Mouse (Mus musculus) T-helper 2 cell (primary cell): ENCODE results near the gene Tldc2.

Experiments
- in situ Hi-C: fragments of 300-600 bp; cut with MboI, MseI; formaldehyde crosslinking; loops from one replicate; pipeline ENCODE4 v1.15.1; 2025; ENCODE audit warnings: high pct_unique_total_duplicates

Gene Tldc2

DNA sequence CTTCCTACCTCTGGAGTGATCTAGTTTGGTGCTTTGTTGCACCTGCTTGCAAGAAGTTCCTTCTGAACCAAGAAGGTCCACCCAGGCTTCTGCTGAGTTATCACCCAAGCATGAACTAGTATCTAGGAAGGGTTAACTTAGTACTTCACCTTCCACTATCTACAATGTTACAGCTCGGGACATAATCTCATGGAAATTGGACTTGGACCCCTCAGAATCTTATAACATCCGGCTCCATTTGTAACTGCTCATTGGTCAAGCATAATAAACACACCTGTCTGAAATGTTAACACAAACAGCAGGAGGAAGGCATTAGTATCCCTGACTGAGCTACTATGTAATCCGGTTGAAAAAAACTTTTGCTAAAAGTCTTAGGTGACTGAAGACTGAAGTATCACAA, 40.5 kb downstream of the Tldc2 start:
- in situ Hi-C loops: no loop called here

DNA sequence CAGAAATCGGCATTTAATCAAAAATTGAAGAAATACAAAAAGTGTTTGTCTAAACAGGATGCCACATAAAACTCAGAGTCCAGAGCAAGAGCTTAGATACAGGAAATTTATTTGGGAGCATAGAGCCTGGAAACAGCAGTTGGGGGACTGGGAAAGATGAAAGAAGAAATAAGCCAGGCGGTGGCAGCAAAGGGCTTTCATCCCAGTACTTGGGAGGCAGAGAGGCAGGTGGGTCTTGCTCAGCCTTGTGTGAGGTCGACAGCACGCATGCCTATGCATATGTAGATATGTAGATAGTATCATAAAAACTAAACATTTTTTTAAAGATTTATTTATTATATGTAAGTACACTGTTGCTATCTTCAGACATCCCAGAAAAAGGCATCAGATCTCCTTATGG, 41.2 kb downstream of the Tldc2 start:
- in situ Hi-C loops: no loop called here

DNA sequence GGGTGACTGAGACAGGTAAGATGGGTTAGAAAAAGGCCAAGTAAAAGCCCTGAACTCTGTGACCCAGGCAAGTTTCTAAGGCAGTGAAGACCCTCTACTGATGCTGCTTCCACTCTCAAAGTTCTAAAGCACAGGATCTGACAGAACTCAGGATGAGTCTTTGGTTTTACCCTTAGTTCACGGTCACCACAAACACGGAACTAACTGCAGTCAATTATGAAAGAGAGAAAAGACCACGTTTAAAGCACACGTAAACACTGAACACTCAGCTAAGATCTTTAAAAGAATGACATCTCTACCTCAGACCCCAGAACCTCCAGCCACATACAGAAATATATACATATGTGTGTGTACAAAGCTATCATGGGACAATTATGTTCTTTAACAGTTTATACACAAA, 42.2 kb downstream of the Tldc2 start:
- in situ Hi-C loops: no loop called here

DNA sequence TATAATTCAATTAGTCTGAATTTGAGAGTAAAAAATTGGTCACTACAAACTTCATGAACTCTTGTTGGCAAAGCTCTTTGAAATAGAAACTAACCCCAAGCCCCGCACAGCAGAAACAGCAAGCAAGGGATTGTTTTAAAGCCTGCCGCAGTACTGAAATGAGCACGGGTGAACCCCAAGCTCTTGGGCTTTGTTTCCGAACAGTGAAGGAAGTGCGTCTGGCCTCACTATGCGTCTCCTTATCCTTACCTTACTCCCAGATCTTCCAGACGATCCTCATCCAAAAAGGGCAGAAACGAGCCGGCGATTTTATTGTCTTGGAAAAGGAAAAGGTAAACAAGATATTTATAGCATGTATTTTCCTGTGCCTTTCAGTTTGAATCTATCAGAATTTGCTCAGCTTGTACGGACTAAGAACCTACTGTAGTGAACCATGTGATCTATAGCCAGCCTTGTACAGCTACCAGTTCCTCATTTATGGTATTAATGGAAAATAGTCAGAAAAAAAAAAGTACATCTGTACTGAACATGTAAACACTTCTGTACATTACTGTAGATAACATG, 42.8 kb downstream of the Tldc2 start:
- in situ Hi-C loops: loop anchor here (10.0 kb wide), 1 partner anchor 605 kb away; the partner anchor contains the start of gene Ctnnbl1

DNA sequence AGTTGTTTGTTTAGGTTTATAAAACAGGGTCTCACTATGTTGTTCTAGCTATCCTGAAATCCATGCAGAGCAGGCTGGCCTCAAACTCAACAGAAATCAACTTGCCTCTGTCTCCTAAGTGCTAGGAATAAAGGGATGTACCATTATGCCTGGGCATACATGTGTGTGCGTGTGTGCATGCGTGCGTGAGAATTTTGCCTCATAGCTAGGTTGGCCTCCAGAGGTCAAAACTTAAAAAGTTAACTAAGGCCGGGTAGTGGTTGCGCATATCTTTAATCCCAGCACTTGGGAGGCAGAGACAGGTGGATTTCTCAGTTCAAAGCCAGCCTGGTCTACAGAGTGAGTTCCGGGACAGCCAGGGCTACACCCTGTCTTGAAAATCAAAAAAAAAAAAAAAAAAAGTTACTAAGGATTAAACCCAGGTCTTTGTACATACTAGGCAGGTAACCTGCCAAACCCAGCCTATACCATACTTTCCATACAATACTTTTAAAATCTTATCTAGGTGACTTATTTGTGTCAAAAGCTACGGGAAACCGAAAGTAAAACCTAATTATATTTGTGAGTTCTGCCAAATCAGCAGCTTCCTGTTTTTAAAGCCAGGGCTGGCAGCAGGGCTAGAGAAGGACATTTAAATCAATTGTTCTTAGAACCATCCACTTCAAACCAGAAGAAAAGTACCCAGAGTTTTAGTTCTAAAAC, 44.1 kb downstream of the Tldc2 start:
- in situ Hi-C loops: loop anchor here (10.0 kb wide), 1 partner anchor 604 kb away; the partner anchor contains the start of gene Ctnnbl1

DNA sequence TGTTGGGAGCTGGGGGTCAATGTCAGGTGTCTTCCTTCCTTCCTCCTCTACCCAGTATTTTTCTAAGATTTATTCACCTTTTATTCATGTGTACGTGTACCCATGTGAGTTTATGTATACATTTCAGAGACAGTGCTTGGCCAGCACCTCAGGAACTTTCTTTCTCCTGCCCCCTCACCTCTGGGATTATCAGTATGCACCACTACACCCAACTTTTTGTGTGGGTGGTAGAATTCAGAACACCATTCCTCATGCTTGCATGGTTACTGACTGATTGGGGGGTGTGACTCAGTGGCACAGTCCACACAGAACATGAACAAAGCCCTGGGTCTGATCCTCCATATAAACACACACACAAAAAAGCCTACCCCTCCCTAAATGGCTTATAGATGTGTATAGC, 45.2 kb downstream of the Tldc2 start:
- in situ Hi-C loops: loop anchor here (10.0 kb wide), 1 partner anchor 603 kb away; the partner anchor contains the start of gene Ctnnbl1

DNA sequence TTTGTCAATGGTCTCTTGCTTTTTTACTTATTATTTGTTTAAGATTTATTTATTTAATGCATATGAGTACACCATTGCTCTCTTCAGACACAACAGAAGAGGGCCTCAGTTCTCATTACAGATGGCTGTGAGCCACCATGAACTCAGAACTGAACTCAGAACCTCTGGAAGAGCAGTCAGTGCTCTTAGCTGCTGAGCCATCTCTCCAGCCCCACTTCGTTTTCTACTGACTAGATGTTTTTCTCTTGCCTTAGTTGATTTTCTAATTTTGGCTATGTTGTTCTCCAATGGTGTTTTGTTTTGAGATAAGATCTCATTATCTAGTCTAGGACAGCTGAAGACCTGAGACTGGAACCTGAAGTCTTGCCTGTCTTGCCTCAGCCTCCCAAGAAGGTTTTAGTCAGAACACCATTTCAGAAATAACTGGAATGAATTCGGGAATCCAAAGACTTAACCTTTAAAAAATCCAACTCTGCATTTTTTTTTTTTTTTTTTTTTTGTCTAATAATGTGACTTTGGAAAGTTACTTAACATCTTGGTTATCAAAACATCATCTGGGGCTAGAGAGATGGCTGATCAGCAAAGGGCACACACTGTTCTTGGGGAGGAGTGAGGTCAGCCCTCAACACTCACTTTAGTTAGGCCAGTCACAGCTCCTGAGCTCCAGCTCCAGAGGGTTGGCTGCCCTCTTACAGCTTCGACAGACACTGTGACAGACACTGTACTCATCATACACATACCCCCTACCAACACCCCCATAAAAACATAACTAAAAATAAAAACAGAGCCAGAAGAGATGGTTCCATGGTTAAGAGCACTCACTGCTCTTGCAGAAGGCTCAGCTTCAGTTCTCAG, 46.1 kb downstream of the Tldc2 start:
- in situ Hi-C loops: loop anchor here (10.0 kb wide), 1 partner anchor 602 kb away; the partner anchor contains the start of gene Ctnnbl1

DNA sequence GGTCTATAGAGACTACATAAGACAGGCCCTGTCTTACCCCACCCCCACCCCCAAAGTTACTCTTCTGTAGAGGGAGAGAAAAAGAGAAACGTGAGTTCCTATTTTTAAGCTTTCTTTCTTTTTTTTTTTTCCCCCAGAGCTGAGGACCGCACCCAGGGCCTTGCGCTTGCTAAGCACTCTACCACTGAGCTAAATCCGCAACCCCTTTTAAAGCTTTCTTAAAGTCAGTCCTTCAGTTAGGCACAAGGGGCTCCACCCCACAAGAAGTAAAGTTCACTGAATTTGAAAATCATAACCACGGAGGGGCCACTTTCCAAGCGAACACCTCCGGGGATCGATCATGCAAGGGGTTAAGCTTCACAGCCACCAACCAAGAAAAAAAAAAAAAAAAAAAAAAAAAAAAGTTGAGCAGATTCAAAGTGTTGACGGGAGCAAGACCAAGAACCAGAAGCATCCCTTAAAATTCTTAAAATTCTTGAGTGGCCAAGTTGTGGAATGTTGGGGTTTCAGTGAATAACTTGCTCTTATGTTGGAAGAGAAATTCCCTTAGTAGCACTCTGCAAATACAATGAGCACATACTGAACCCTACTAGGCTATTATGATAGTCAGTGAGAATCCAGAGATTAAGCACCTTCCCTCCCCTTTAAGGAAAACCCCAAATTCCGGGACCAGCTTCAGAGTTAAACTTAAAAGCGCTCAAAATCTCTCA, 47.1 kb downstream of the Tldc2 start:
- in situ Hi-C loops: loop anchor here (10.0 kb wide), 1 partner anchor 601 kb away; the partner anchor contains the start of gene Ctnnbl1

DNA sequence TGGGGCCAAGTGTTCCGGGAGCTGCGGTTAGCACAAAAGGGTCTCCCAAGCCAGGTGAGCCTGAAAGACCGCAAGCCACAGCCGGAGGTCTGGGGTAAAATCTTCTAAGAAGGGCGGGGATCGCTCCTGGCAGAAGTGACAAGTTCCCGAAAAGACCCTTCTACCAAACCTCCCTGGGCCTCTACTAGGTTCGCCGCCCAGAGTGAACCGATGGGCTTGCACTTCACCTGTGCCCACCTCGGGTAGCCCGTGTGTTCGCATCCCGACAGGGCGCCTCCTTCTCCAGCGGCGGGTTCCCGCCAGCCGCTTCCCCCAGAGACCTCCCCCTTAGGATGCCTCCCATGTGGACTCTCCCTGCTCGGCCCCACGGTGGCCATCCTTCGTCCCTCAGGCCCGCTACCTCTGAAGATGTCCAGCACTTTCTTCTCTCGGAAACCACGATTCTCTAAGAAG, 47.6 kb downstream of the Tldc2 start:
- in situ Hi-C loops: loop anchor here (10.0 kb wide), 1 partner anchor 600 kb away; the partner anchor contains the start of gene Ctnnbl1

DNA sequence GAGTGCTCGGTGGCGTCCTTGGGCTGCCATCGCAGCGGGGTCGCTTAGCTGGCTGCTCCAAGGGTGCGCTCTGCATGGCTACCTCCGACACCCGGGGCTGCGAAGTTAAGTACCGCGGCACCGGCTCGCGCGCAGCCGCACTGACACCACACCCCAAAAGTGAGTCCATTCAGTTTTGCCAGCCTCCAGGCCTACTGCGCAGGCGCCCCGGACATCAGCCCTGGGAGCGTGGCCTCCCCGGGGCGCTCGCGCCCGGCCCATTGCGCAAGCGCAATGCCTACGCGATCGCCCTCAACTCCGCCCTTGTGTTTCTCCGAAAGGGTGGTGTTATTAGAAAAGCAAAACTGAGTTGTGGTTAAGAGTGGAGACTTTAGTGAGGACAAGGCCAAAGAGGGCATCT, 48.2 kb downstream of the Tldc2 start, which contains the start of gene Samhd1:
TSS of gene Samhd1 (minus strand) at position 252 of the 400 bp plus-strand sequence.
- in situ Hi-C loops: loop anchor here (10.0 kb wide), 1 partner anchor 600 kb away; the partner anchor contains the start of gene Ctnnbl1

DNA sequence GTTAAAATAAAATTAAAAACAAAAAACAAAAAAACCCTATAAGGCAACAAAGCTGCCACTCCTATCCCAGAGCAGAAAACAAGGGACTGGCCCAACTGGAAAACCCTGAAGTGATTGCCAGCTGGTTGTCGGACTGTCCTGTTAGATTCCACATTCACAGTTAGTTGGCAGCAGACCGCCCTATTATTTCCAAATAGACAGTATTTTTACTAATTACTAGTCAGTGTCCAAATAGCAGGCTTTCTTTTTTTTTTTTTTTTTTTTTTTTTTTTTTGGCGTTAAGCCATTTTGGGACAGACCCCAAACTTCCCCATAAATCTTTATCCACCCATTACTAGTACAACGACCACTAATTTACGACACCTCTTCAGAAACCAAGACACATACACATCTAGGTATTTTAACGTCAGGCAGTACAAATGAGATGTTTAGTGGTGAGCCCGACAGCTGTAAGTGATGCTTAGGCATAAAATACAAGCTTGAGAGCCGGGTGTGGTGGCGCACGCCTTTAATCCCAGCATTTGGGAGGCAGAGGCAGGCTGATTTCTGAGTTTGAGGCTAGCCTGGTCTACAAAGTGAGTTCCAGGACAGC, 48.8 kb downstream of the Tldc2 start:
- in situ Hi-C loops: loop anchor here (10.0 kb wide), 1 partner anchor 599 kb away; the partner anchor contains the start of gene Ctnnbl1

DNA sequence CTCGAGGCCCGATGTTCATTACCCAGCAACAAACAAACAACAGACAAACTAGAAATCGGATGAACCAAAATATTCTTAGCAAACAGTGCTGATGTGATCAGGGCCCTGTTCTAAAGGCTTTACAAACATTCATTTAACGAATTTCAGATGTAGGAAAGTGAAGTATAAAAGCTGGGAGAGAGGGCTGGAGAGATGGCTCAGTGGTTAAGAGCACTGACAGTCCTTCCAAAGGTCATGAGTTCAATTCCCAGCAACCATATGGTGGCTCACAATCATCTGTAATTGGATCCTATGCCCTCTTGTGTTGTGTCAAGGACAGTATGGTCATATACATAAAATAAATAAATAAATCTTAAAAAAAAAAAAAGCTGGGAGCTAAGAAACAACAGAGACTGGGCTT, 49.3 kb downstream of the Tldc2 start:
- in situ Hi-C loops: loop anchor here (10.0 kb wide), 1 partner anchor 599 kb away; the partner anchor contains the start of gene Ctnnbl1

DNA sequence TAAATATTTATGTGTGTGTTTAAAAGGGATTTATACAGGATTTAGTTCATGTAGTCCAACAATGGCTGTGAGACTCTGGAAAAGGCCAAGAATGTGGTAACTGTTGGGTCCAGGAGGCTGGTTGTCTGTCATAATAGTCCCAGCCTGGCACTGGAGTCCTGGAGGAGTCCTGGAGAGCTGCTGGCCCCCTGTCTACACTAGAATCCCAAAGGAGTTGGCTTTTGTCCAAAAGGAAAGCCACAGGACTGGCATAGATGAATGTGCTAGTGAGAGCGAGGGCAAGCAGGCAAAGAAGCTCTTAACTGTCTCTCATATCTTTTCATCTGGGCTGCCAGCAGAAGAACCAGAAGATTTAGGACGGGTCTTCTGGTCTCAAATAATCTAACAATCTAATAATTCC, 49.8 kb downstream of the Tldc2 start:
- in situ Hi-C loops: loop anchor here (10.0 kb wide), 1 partner anchor 598 kb away; the partner anchor contains the start of gene Ctnnbl1

DNA sequence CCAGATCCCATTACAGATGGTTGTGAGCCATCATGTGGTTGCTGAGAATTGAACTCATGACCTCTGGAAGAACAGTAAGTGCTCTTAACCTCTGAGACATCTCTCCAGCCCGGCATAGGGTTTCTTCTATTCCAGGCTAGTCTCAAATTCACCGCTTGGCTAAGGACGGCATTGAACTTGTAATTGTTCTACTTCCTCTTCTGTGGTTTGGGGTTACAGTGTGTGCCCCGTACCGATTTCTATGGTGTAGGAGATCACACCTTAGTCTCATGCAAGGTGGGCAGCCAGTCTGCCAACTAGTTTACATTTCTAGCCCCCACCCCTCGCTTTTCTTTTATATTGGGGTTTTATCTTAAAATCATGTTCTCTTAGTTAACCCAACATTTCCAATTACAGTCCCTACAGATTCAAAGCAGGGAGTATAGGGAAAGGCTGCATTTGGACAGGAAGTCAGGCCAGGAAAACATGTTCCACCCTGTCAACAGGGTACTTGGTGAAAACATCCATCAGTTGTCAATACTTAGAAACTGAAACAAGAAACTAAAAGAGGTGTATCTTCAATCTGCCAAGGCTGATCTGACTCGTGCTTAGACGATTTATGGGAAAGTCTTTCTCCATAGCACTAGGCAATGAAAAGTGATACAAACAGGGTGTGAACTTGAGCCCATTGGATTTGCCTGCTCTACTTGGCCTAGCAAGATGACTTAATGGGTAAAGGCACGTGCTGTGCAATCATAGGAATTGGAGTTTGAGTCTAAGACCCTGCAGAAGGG, 51.3 kb downstream of the Tldc2 start:
- in situ Hi-C loops: loop anchor here (10.0 kb wide), 1 partner anchor 597 kb away; the partner anchor contains the start of gene Ctnnbl1

DNA sequence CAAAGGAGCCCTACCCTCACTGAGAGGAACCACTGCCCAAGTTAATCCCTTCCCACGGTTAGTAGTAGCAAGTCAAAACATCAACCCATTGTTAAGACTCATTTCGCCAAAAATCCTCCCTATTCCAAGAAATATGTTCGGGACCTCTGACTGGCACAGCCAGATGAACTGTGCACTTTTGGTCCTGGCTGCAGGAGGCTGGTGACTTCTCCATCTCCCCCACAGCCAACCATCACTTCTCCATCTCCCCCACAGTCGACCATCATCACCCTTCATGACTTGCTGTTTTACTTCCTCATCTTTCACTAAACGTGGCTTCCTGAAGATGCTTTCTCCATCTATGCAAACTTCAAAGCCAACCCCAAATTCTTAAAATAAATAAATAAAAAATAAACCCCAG, 52.0 kb downstream of the Tldc2 start:
- in situ Hi-C loops: loop anchor here (10.0 kb wide), 1 partner anchor 596 kb away; the partner anchor contains the start of gene Ctnnbl1

DNA sequence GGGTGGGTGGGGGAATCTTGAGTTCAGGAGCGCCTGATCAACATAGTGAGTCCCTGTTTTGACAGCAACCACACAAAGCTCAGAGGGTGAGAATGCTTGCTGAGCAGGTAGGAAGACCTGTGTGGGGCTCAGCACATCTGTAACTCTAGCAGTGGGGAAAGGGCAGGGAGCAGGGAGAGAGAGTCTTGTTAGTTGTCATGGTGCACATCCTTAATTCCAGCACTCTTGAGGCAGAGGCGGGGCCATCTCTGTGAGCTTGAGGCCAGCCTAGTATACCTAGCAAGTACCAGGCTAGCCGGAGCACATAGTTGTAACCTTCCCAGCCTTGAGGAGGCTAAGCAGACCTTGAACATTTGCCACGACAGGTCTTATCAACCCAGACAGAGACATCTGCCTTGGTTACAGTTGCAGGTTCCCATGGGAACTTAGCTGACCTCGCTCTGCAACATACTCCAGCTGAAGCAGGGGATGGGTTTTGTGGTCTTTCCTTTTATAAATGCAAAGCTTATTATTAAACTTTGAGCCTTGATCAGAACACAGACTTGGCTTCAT, 52.5 kb downstream of the Tldc2 start:
- in situ Hi-C loops: loop anchor here (10.0 kb wide), 1 partner anchor 595 kb away; the partner anchor contains the start of gene Ctnnbl1

DNA sequence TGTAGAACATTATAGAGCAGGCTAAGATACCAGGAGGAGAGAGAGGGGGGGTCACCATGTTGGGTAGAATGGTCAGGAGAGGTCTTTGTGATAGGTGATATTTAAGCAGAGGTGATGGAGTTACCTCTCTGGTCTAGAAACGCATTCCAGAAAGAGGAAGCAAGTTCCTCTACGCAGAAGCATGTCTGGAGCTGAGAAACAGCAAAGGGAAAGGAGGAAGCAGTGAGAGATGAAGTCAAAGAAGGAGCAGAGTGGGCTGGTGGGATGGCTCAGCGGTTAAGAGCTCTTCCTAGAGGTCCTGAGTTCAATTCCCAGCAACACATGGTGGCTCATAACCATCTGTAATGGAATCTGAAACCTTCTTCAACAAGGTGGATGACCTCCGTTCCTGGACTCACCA, 55.1 kb downstream of the Tldc2 start:
- in situ Hi-C loops: no loop called here

DNA sequence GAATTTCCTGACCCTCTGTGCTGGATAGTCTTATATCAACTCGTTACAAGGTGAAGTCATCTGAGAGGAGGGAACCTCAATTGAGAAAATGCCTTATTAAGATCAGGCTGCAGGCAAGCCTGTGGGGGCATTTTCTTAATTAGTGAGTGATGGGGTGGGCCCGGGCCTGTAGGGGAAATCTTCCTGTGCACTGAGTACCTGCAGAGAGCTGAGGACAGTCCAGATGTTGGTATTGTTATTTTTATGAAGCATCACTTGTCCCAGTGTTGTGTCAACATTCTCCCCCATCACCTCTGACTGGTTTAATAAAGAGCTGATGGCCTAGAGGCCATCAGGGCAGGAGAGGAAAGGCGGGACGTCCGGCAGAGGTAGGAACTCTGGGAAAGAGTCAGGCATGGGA, 57.3 kb downstream of the Tldc2 start:
- in situ Hi-C loops: no loop called here

DNA sequence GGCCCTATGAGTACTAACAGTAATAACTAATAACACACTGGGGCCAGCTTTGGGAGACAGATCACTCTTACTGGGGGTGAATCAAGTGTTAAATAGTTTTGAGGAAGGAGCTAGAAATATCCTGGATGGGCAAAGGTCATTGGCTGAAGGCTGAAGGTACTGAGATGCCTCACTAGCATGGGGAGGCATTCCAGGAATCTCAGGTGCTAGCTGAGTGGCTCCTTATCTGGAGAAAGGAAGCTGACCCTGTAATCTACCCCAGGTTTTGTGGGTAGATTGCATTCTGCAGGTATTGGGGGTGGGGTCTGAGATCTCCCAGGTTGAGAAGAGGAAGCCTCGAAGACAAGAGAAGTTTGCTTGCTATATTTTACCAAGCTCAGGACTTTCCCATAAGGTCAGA, 58.3 kb downstream of the Tldc2 start:
- in situ Hi-C loops: no loop called here
